Mouse (Mus musculus) bone marrow macrophage, adult 2 months (primary cell): ENCODE results near the gene Ano2. TPM values are rescaled to one million over a fixed set of nuclear protein-coding genes. Genes with fewer than 3 reads are reported as not detected.
A peak's percentile ranks its signal among the peaks of the same experiment; 100 is the strongest.

Source experiments
- H3K27ac ChIP-seq: 2 replicates; pipeline ENCODE4 v1.5.1; 2012; ENCODE audit warnings: low read depth, low read length; ENCODE audit not compliant: insufficient read depth
- H3K4me1 ChIP-seq: 2 replicates; pipeline ENCODE4 v1.6.1; 2012; ENCODE audit warnings: low read length; ENCODE audit not compliant: control insufficient read depth, insufficient read depth
- H3K4me3 ChIP-seq: 2 replicates; pipeline ENCODE4 v1.5.1; 2012; ENCODE audit warnings: mild to moderate bottlenecking, low read length, moderate library complexity; ENCODE audit not compliant: insufficient read depth
- CTCF ChIP-seq: IDR thresholded peaks from 2 replicates; pipeline ENCODE4 v1.5.1; 2012; ENCODE audit warnings: low read depth, mild to moderate bottlenecking, low read length, moderate library complexity
- POLR2A ChIP-seq: IDR thresholded peaks from 2 replicates; pipeline ENCODE4 v1.6.1; 2012; ENCODE audit warnings: mild to moderate bottlenecking, low read depth, low read length, borderline replicate concordance
- polyA plus RNA-seq: library from polyadenylated mRNA; stranded (reverse); fragments of >200 nt; gene quantifications from 2 replicates; pipeline ENCODE4 v1.2.4, GENCODE M21; 2012; ENCODE audit not compliant: missing spikeins, insufficient read depth, insufficient read length

Gene Ano2
- not detected in 2 replicates for polyA plus RNA-seq

- Histone ChIP-seq H3K27ac (no peak within 1 kb of the TSS), H3K4me3 (no peak within 1 kb of the TSS), H3K4me1 (peaks cover 16% of the 10 kb centered on the region)
- no peak for TF ChIP-seq POLR2A
- TF ChIP-seq CTCF: no peak
Measured at GRCm38 (mm10) chr6:125690057-125690703, at the start of gene Ano2. Gene Ano2, plus strand, starts transcription at chr6:125690419.

GRCm38 (mm10) chr6:125640486-125640885 lies 49.7 kb upstream of the Ano2 start:
- TF ChIP-seq CTCF (no peak), POLR2A (no peak)
- no peak overlapping the region for H3K4me3 ChIP-seq
- no peak overlapping the region for H3K27ac ChIP-seq
- peaks cover 14% of the 10 kb centered on the region for H3K4me1 ChIP-seq

- TF ChIP-seq POLR2A (no peak), CTCF (no peak)
- Histone ChIP-seq H3K4me1 (peaks cover 14% of the 10 kb centered on the region), H3K4me3 (no peak overlapping the region), H3K27ac (no peak overlapping the region)
Measured at GRCm38 (mm10) chr6:125641146-125641545, 49.1 kb upstream of the Ano2 start.

GRCm38 (mm10) chr6:125648964-125649363 lies 41.3 kb upstream of the Ano2 start:
- Histone ChIP-seq H3K4me3 (no peak overlapping the region), H3K4me1 (peaks cover 11% of the 10 kb centered on the region; the same call in 1 of the 2 replicates), H3K27ac (no peak overlapping the region)
- TF ChIP-seq CTCF: no peak
- no peak for TF ChIP-seq POLR2A

- TF ChIP-seq POLR2A (no peak), CTCF (no peak)
Measured at GRCm38 (mm10) chr6:125651335-125651734, 38.9 kb upstream of the Ano2 start.

GRCm38 (mm10) chr6:125653416-125653815 lies 36.8 kb upstream of the Ano2 start:
- Histone ChIP-seq H3K4me3 (no peak overlapping the region), H3K27ac (no peak overlapping the region), H3K4me1 (peaks cover 3% of the 10 kb centered on the region; the same call in 1 of the 2 replicates)
- TF ChIP-seq POLR2A (no peak), CTCF (no peak)

More at GRCm38 (mm10) chr6:125651335-125651734, 38.9 kb upstream of the Ano2 start:
- no peak overlapping the region for H3K27ac ChIP-seq
- peaks cover 3% of the 10 kb centered on the region; the same call in 1 of the 2 replicates for H3K4me1 ChIP-seq
- no peak overlapping the region for H3K4me3 ChIP-seq

- no peak overlapping the region for H3K4me3 ChIP-seq
Measured at GRCm38 (mm10) chr6:125656921-125657320, 33.3 kb upstream of the Ano2 start.

GRCm38 (mm10) chr6:125657966-125658365 lies 32.3 kb upstream of the Ano2 start:
- H3K27ac ChIP-seq: no peak overlapping the region
- no peaks in the 10 kb centered on the region for H3K4me1 ChIP-seq
- TF ChIP-seq CTCF (no peak), POLR2A (no peak)
- H3K4me3 ChIP-seq: no peak overlapping the region

More at GRCm38 (mm10) chr6:125656921-125657320, 33.3 kb upstream of the Ano2 start:
- Histone ChIP-seq H3K27ac (no peak overlapping the region), H3K4me1 (no peaks in the 10 kb centered on the region)
- no peak for TF ChIP-seq POLR2A
- no peak for TF ChIP-seq CTCF

GRCm38 (mm10) chr6:125661106-125661877 lies 28.9 kb upstream of the Ano2 start:
- H3K27ac ChIP-seq: no peak overlapping the region
- TF ChIP-seq POLR2A (no peak), CTCF (peak; percentile 91)

GRCm38 (mm10) chr6:125663906-125664305 lies 26.3 kb upstream of the Ano2 start:
- Histone ChIP-seq H3K4me3 (no peak overlapping the region), H3K27ac (no peak overlapping the region), H3K4me1 (no peaks in the 10 kb centered on the region)
- no peak for TF ChIP-seq POLR2A
- TF ChIP-seq CTCF: no peak

More at GRCm38 (mm10) chr6:125661106-125661877, 28.9 kb upstream of the Ano2 start:
- Histone ChIP-seq H3K4me1 (no peaks in the 10 kb centered on the region), H3K4me3 (no peak overlapping the region)
